Mouse (Mus musculus): Measurements from ENCODE around the gene Olfr374. TPM values are rescaled to one million over a fixed set of nuclear protein-coding genes. Genes with fewer than 3 reads are reported as not detected.
"Not testable (repeated sequence)": the region's sequence is repeated elsewhere in the genome, so short reads cannot be mapped to it uniquely, and the experiment has no call there.

Gene Olfr374
- polyA plus RNA-seq, 1 experiment from 2014 or later, result not detected

DNA sequence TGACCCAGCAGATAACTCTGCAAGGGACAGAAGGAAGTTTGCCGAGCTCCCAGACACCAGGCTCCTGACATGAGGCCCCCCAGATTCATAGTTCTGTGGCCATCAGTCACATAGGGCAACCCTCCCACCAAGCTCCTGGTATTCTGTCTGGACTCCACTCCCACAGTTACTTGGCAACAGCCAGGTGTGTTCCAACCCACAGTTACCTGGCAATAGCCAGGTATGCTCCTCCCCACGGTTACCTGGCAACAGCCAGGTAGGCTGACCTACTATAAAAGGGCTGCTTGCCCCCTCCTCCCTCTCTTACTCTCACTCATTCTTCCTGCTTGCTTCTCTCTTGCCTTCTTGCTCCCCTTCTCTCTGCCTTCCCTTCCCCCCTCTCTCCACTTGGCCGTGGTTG is 14.6 kb downstream of the Olfr374 start:
- H3K9me3 ChIP-seq (replicated peaks); H3K4me3 ChIP-seq; H3K9ac ChIP-seq; H3K4me2 ChIP-seq; H3K4me1 ChIP-seq; H3K27ac ChIP-seq; H3K36me3 ChIP-seq; ATAC-seq; H3K27me3 ChIP-seq (replicated peaks): not testable (repeated sequence)
- WGBS (ENCODE audit: insufficient replicate concordance), result 40% methylated on average over 3 of the region's 3 CpGs

DNA sequence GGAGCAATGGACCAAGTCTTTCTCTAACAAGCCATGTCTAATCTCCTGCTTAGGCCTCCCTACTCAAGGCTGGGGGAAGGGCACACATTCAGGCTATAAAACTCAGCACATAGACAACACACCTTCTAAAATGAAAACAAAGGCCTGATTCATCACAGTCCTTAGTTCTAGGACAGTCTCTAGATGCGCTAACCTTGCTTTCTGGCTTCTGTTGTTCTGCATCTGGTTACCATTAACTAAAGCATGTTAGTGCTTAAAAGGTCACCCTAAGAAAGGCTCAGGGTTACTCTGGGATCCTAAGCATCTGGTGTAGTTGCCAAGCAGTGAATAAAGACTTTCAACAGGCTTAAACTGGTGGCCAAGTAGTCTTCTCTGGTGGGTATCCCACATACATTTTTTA is 15.2 kb downstream of the Olfr374 start:
- Histone ChIP-seq H3K27me3 (replicated peaks) (no peaks in the 10 kb centered on the region), H3K4me1 (no peaks in the 10 kb centered on the region), H3K9me3 (replicated peaks) (no peaks in the 10 kb centered on the region), H3K36me3 (no peaks in the 10 kb centered on the region), H3K4me2 (no peak overlapping the region), H3K27ac (no peak overlapping the region), H3K4me3 (no peak overlapping the region), H3K9ac (no peak overlapping the region)
- no peak for ATAC-seq
- WGBS (ENCODE audit: insufficient replicate concordance), result 68% methylated on average over 1 of the region's 1 CpGs

DNA sequence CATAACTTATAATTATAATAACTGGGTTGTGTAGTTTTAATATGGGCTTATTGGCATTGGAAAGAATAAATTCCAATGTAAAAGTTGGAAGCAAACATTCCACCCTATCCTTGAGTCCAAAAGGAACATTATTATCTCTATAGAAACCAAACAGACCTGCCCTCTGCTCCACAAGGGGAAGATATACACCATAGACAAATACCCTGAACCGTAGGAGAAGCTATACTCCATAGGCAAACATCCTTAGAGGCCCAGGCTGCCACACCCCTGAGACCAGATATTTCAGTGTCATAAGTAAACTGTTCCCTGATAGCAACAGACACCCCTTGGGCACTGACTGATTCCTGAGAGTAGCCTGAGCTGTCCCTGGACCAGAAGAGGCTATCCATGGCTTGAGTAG is 21.0 kb downstream of the Olfr374 start:
- no peak for ATAC-seq
- Histone ChIP-seq H3K4me2 (no peak overlapping the region), H3K4me1 (peaks cover 12% of the 10 kb centered on the region), H3K27me3 (replicated peaks) (no peaks in the 10 kb centered on the region; the same call in 1 of the 2 replicates), H3K9me3 (replicated peaks) (no peaks in the 10 kb centered on the region), H3K27ac (no peak overlapping the region), H3K36me3 (no peaks in the 10 kb centered on the region), H3K9ac (no peak overlapping the region), H3K4me3 (no peak overlapping the region)
- WGBS (ENCODE audit: insufficient replicate concordance), result 56% methylated on average over 1 of the region's 1 CpGs

DNA sequence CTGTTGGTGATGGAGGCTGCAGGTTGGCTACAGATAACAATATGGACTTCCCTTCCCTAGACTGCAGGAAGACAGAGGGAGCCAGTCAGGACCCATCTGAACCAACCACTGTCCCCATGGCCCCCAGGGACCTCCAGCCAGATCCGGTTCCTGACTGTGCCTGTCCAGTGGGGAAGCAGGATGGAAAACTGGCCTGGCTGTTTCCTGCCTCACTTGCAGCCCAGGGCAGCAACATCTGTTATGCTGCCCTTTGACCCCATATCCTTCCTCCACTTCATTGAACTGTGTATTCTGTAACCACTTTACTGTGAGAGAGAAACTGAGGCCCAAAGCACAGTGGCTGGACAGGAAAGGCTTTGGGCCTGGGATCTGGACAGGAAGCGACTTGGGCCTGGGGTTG is 24.4 kb downstream of the Olfr374 start:
- Histone ChIP-seq H3K9me3 (replicated peaks) (no peaks in the 10 kb centered on the region), H3K4me3 (no peak overlapping the region), H3K27me3 (replicated peaks) (peaks cover 28% of the 10 kb centered on the region), H3K9ac (no peak overlapping the region), H3K27ac (peak overlapping the region; percentile 41), H3K36me3 (no peaks in the 10 kb centered on the region), H3K4me1 (peaks cover 33% of the 10 kb centered on the region), H3K4me2 (no peak overlapping the region)
- no peak for ATAC-seq
- 34% methylated on average over 2 of the region's 2 CpGs for WGBS (ENCODE audit: insufficient replicate concordance)

DNA sequence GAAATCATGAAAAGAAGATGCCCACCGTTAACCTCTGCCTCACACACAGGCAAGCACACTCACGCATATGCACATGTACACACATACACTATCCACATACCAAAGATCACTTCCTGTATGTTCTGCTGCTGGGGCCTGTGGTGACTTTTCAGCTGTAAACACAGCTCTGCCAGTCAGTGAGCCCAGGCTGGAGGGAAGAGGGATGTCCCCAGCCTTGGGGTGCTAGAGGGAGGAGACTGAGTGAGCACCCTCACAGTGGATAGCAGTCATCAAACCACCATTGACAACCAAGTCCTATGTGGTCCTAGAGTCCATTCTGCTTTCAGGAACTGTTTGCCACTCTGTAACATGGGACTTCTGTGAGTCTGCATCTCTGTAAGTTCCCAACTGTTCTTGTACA is 25.1 kb downstream of the Olfr374 start:
- WGBS (ENCODE audit: insufficient replicate concordance), result 59% methylated on average over 2 of the region's 2 CpGs
- Histone ChIP-seq H3K4me1 (peaks cover 40% of the 10 kb centered on the region), H3K4me2 (no peak overlapping the region), H3K4me3 (no peak overlapping the region), H3K36me3 (no peaks in the 10 kb centered on the region), H3K27me3 (replicated peaks) (peaks cover 34% of the 10 kb centered on the region), H3K27ac (peak overlapping the region; percentile 41), H3K9ac (no peak overlapping the region), H3K9me3 (replicated peaks) (no peaks in the 10 kb centered on the region)
- ATAC-seq, result no peak

DNA sequence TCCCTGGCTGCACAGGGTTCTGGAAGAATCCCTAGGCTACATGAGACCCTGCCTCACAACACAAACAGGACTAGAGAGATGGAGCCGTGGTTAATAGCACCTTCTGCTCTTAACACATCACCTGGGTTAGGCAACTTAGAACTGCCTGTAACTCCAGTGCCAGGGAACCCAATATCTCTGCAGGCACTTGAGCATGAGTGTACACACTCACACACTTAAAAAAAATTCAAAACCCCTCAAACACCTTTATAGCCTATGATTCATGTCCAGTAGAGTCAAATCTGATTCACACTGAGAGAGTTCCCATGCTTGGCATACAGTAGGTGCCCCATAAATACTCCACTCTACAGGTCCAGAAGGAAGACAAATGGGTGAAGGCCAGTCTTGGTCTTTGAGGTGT is 25.6 kb downstream of the Olfr374 start:
- no peak overlapping the region for H3K27ac ChIP-seq
- ATAC-seq, result no peak
- 54% methylated on average over 1 of the region's 1 CpGs for WGBS (ENCODE audit: insufficient replicate concordance)

DNA sequence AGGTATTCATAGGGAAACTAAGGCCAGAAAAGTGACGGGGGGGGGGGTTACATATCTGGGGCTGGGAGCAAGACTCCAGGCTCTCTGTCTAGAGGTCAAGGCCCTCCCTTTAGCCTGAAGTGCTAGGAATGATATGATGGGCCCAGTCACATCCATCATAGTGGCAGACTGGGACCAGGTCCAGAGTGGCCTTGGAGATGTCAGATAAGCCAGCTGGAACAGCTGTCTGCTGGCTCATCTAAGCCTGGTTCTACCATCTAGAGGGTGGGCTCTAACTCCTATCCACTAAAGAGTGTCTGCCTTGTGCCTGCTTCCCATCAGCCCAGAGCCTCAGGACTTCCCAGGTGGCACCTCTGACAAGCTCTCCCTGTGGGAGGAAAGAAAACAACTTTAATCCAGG is 26.1 kb downstream of the Olfr374 start:
- 0 out of 2 replicates have a peak, but pooled peaks cover under 1% of the 10 kb centered on the region for H3K36me3 ChIP-seq
- peaks cover 48% of the 10 kb centered on the region for H3K4me1 ChIP-seq
- H3K9me3 ChIP-seq (replicated peaks), result no peaks in the 10 kb centered on the region
- no peak overlapping the region for H3K9ac ChIP-seq
- 0 out of 2 replicates have a peak overlapping the region, but pooled peaks have one; percentile 15 for H3K4me2 ChIP-seq
- H3K4me3 ChIP-seq, result no peak overlapping the region
- WGBS (ENCODE audit: insufficient replicate concordance), result 25% methylated on average over 1 of the region's 1 CpGs
- peaks cover 42% of the 10 kb centered on the region for H3K27me3 ChIP-seq (replicated peaks)
- H3K27ac ChIP-seq, result peak overlapping the region; percentile 63
- no peak for ATAC-seq

More for the DNA sequence above, 25.6 kb downstream of the Olfr374 start:
- Histone ChIP-seq H3K36me3 (no peaks in the 10 kb centered on the region), H3K4me2 (no peak overlapping the region), H3K4me1 (peaks cover 44% of the 10 kb centered on the region), H3K9me3 (replicated peaks) (no peaks in the 10 kb centered on the region), H3K27me3 (replicated peaks) (peaks cover 39% of the 10 kb centered on the region), H3K9ac (no peak overlapping the region), H3K4me3 (no peak overlapping the region)

DNA sequence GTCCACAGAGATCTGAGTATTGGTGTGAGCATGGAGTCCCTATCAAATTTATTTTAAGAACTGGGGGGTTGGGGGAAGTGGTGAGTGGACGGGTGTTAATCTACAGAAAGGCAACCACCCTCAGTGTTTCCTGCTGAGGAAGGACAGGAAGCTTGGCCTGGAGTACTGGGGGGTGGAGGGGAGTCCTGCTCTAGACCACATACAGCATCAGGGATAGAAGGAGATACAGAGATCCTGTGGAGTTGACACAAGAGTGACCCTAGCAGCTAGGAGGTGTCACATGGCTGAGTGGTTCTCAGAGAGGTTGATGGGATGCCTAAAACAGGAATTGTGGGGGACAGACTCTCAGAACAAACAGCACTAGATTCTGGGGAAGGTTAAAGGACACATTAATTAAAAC is 26.7 kb downstream of the Olfr374 start:
- H3K9me3 ChIP-seq (replicated peaks), result no peaks in the 10 kb centered on the region
- peaks cover 51% of the 10 kb centered on the region for H3K4me1 ChIP-seq
- peak overlapping the region; percentile 63; the same call in 1 of the 2 replicates for H3K27ac ChIP-seq
- no peak overlapping the region for H3K9ac ChIP-seq
- H3K27me3 ChIP-seq (replicated peaks), result peaks cover 42% of the 10 kb centered on the region
- ATAC-seq, result peak; percentile 36; the same call in 1 of the 2 replicates
- no peak overlapping the region for H3K4me3 ChIP-seq
- H3K36me3 ChIP-seq, result peaks cover 5% of the 10 kb centered on the region
- 0 out of 2 replicates have a peak overlapping the region, but pooled peaks have one; percentile 15 for H3K4me2 ChIP-seq
- WGBS (ENCODE audit: insufficient replicate concordance), result 23% methylated on average over 1 of the region's 1 CpGs

DNA sequence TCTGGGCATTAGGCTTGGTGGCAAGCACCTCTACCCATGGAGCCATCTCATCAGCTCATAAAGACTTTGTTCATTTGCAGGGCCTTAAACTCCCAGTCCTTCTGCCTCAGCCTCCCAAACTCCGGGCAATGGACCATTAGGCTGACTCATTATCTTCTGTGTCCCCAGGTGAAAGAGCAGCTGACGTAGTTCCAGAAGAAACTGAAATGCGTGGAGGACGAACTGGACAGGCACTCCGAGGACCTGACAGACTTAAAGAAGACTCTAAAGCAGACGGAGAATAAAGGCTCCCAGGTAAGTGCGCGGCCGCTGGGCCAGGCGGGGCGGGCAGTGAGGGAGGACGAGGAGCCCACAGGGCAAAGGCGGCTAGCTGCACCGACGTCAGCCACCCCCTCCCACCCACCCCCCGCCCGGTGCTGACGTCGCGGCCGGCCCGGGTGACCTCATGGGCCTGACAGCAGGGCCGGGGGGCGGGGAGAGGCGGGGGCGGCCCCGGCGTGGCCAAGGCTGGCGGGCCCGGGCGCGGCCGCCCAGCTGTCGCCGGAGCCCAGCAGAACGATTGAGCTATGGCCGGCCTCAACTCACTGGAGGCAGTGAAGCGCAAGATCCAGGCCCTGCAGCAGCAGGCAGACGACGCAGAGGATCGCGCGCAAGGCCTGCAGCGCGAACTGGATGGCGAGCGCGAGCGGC is 28.1 kb downstream of the Olfr374 start, which contains the start of gene Tpm4:
Gene Tpm4, plus strand, starts transcription at position 220 of the 690 bp plus-strand sequence.
- Histone ChIP-seq H3K4me3 (peak within 1 kb of the TSS; percentile 67), H3K9ac (peak within 1 kb of the TSS; percentile 72), H3K4me1 (peaks cover 53% of the 10 kb centered on the region), H3K27ac (peak within 1 kb of the TSS; percentile 84), H3K9me3 (replicated peaks) (no peaks in the 10 kb centered on the region), H3K36me3 (peaks cover 19% of the 10 kb centered on the region), H3K4me2 (peak within 1 kb of the TSS; percentile 89), H3K27me3 (replicated peaks) (peaks cover 42% of the 10 kb centered on the region)
- WGBS (ENCODE audit: insufficient replicate concordance), result 3% methylated on average over 44 of the region's 49 CpGs
- peak; percentile 56 for ATAC-seq

DNA sequence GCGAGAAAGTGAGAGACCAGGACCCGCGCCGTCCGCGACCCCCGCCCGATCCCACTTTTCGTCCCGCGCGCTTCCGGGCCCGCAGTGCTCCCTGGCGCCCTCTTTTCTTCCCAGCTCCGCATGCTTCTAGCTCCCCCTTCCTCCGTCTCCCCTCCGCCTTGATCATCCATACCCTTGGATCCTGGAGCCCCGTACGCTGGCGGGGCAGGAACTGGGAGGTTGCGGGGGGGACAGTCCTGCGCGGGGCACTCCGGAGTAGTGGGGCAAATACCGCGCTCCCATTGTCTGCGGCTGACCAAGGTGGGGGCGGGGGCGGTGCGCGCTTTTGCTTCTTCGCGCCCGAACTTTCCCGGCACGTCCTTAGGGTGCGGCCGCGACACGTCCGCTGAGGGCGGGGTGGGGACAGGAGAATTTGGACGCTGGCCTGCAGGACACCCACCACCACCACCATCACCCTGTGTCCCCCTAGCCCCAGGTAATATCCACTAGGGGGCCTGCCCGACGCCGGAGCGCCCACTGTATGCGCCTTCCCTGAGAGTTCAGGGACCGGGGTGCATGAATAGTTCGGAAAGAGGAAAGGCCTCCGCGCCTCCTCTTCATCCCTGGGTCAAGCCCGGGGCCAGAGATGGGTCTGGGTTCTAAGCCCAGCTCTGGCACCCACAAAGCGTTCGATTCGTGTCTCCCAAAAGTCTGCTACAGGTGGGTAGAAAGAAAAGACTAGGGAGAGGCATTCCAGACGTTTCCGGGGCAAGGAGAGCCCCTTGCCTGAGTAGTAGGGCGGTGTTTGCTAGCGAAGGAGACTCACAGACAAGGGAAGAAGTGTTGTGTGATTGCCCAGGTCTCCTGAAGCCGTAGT is 28.8 kb downstream of the Olfr374 start:
- peak; percentile 35 for ATAC-seq
- peaks cover 53% of the 10 kb centered on the region for H3K4me1 ChIP-seq
- H3K27me3 ChIP-seq (replicated peaks), result peaks cover 42% of the 10 kb centered on the region
- H3K36me3 ChIP-seq, result peaks cover 27% of the 10 kb centered on the region
- peak overlapping the region; percentile 84 for H3K27ac ChIP-seq
- H3K9me3 ChIP-seq (replicated peaks), result no peaks in the 10 kb centered on the region
- peak overlapping the region; percentile 89 for H3K4me2 ChIP-seq
- peak overlapping the region; percentile 72 for H3K9ac ChIP-seq
- WGBS (ENCODE audit: insufficient replicate concordance), result under 1% methylated on average over 59 of the region's 62 CpGs
- H3K4me3 ChIP-seq, result peak overlapping the region; percentile 67

DNA sequence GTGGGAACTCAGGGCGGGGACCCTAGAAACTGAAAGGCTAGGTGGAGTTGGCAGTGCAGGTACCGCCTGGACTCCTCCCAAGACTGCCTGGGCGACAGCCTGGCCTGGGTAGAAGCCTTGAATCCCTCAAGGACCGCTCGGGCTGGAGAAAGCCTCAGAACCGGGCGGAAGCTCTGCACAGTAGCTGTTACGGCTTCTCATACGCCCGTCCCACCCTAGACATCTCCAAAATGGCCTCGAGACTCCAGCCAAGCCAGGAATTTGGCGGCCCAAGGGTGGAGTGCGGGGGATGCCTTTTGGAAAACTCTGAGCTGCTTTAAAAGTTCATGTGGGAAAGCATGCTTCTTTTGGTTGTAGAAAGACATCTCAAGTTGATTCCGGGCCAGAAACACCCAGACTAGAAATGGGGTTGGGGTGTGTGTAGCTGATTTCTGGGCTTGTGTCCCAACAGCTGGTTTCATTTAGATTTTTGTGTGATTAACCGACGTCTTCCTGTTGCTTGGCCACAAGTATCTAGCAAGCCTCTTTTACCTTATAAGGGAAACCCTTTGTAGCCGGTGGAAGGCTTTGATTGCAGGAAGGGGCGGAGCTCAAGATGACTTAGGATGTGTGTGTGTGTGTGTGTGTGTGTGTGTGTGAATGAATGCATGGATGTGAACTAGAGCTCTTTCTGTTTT is 29.6 kb downstream of the Olfr374 start:
- peaks cover 35% of the 10 kb centered on the region for H3K36me3 ChIP-seq
- H3K27me3 ChIP-seq (replicated peaks), result peaks cover 42% of the 10 kb centered on the region
- H3K4me3 ChIP-seq, result peak overlapping the region; percentile 67
- peak overlapping the region; percentile 84 for H3K27ac ChIP-seq
- H3K4me2 ChIP-seq, result peak overlapping the region; percentile 89
- H3K9ac ChIP-seq, result peak overlapping the region; percentile 72
- peaks cover 46% of the 10 kb centered on the region for H3K4me1 ChIP-seq
- no peak for ATAC-seq
- 3% methylated on average over 18 of the region's 18 CpGs for WGBS (ENCODE audit: insufficient replicate concordance)
- no peaks in the 10 kb centered on the region for H3K9me3 ChIP-seq (replicated peaks)

All from liver, embryonic 12.5 days (tissue).